ENCODE assay signal across 10 mouse cellular contexts in the genomic region with DNA sequence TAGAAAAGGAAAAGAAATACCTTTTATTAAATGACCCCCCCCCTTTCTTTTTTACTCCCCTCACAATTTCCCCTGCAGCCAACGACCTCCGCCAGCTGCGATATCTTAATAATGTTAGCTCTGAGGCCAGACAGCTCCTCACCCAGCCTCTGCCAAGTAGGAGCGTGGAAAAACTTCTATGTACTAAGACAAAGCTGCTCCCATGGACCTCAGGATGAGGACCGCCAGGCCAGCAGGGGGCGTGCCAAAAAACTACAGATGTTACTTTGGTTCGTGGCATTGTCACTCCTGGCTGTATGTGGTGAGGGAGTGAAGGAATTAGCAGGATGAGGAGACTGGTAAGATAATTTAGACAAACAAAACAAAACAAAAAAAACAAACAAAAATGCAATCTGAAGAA.
DNase-seq lines count a peak whose midpoint lies in the region; ATAC-seq and TF ChIP-seq lines count a peak whose summit lies in the region.
"Had no signal": no experiment of that assay in that cellular context is flagged by ENCODE, and none has a peak within 500 bp of the region (broad histone marks: within the 10 kb centered on the region; RNA-seq: fewer than 3 reads in every experiment).

No protein-coding gene starts in this region.

- WGBS in forebrain, embryonic 12.5 days: 46% methylated on average over 7 of the region's 7 CpGs
- 37% methylated on average over 7 of the region's 7 CpGs for whole genome bisulfite sequencing in forebrain, embryonic 16.5 days

- no peak overlapping the region for H3K4me2 ChIP-seq in forebrain, embryonic 12.5 days
- no peak overlapping the region for H3K4me2 ChIP-seq in forebrain, embryonic 16.5 days (ENCODE audit: low read length)

- peaks cover 12% of the 10 kb centered on the region for H3K4me1 ChIP-seq in forebrain, embryonic 12.5 days
- peaks cover 8% of the 10 kb centered on the region for H3K4me1 ChIP-seq in forebrain, embryonic 16.5 days (replicated peaks; ENCODE audit: control insufficient read depth, insufficient read depth, low read length)

- 0 out of 2 replicates have a peak, but pooled peaks have one; percentile 50 for ATAC-seq in forebrain, embryonic 12.5 days (ENCODE audit: low FRiP score)
- ATAC-seq in forebrain, embryonic 16.5 days: no peak

- H3K9ac ChIP-seq in forebrain, embryonic 12.5 days: no peak overlapping the region
- H3K9ac ChIP-seq in forebrain, embryonic 16.5 days (replicated peaks; ENCODE audit: low read depth, low read length): no peak overlapping the region

- H3K36me3 ChIP-seq in forebrain, embryonic 12.5 days (replicated peaks): no peaks in the 10 kb centered on the region
- no peaks in the 10 kb centered on the region for H3K36me3 ChIP-seq in forebrain, embryonic 16.5 days (ENCODE audit: control insufficient read depth, insufficient read depth)

- no peaks in the 10 kb centered on the region for H3K9me3 ChIP-seq in forebrain, embryonic 12.5 days
- no peaks in the 10 kb centered on the region for H3K9me3 ChIP-seq in forebrain, embryonic 16.5 days (ENCODE audit: control insufficient read depth, low read length)

- H3K4me3 ChIP-seq in forebrain, embryonic 12.5 days (replicated peaks): no peak overlapping the region
- H3K4me3 ChIP-seq in forebrain, embryonic 16.5 days (replicated peaks; ENCODE audit: low read length): no peak overlapping the region
- no peak overlapping the region for H3K4me3 ChIP-seq in layer of hippocampus, adult 2 months

- H3K27me3 ChIP-seq in forebrain, embryonic 12.5 days: no peaks in the 10 kb centered on the region
- no peaks in the 10 kb centered on the region for H3K27me3 ChIP-seq in forebrain, embryonic 16.5 days (replicated peaks; ENCODE audit: control insufficient read depth, insufficient read depth, low read length)

- peak; percentile 47 for TF ChIP-seq CTCF in layer of hippocampus, adult 2 months (conservative IDR thresholded peaks at IDR 0.05)

- DNase-seq in layer of hippocampus, adult 2 months (ENCODE audit: low spot score in 2 of 2): no peak
- DNase-seq in layer of hippocampus, postnatal 10 days (ENCODE audit: low spot score in 2 of 2): no peak
- DNase-seq in B cell, adult 2 months: peak; percentile 29 to 33
- DNase-seq in embryo, embryonic 10.5 days (ENCODE audit: low spot score): peak; percentile 22
- DNase-seq in frontal cortex, postnatal 36 days (ENCODE audit: low spot score in 2 of 2): no peak
- no peak for DNase-seq in right cerebral cortex, adult 18-20 months
- DNase-seq: cerebellum, adult 2 months; thymus, adult 2 months had no signal

- no peak overlapping the region; the same call in 1 of the 2 replicates for H3K27ac ChIP-seq in forebrain, embryonic 12.5 days
- H3K27ac ChIP-seq in forebrain, embryonic 16.5 days (ENCODE audit: low read length): no peak overlapping the region
- H3K27ac ChIP-seq in layer of hippocampus, adult 2 months: no peak overlapping the region

Comparison
In these comparisons a context has a peak if more than half of its experiments do, and no peak if none do; other contexts are left out.
1. DNase-seq: peak in B cell, adult 2 months (2 of 2) and embryo, embryonic 10.5 days (single experiment); none in layer of hippocampus, adult 2 months (0 of 2), layer of hippocampus, postnatal 10 days (0 of 2), frontal cortex, postnatal 36 days (0 of 2) and right cerebral cortex, adult 18-20 months (single experiment).